Mouse (Mus musculus) ovary, postnatal 14 days (tissue): Measurements from ENCODE around the gene Trpm3.

ENCODE experiments used
- DNase-seq: peaks from one replicate; pipeline ENCODE4 v3.0.0; 2022; ENCODE audit warnings: low spot score

The Trpm3 gene

DNA sequence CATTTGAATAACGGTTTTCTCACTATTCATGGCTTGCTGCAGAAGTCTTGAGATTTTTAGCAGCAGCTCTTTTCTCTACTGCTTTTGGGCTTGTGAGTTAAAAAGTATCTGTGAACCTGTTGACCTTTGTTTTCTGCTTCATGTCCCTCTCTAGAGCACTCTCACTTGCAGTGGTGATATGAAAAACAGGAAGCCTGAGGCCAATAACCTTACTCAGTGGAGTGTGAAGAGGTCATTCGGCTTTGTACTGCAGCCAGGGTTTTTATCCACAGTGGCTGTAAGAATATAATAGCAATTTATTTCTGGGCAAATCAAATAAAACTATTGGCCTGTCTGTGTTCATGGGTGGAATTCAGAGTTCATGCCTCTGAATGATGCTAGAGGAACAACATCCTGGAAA is 503.3 kb downstream of the Trpm3 start:
- no peak for DNase-seq

DNA sequence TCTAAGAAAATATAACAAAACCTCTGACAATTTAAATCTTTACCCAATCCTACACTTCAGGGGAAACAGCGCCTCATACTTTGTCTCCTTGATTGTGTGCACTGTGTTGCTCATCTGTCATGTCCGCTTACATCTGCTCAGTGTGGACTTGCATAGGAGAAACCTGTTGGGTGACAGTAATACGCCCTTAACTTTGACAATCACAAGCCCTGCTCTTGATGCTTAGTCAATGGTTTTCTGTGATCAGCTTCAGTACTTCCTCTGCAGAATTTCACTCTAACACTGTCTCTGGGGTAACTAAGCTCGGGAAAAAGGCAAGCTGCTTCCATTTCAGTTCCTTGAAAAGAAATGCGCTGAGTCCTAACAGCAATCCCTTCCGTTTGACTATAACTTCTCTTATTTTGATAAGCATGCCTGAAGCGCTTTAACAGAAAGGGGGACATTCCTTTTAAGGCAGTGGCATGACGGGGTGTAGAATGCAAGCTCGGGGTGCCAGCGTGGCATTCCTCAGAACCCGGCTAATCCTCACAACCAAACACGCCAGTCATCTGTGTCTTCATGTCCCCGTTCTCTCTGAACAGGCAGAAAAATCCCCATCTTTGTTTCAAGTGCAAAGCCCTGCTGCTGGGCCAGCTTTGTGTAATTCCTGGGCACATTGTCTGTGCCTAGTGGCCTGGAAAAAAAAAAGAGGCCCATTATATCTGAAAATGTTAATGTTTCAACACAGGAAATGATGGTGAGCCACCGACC is 517.8 kb downstream of the Trpm3 start:
- no peak for DNase-seq

DNA sequence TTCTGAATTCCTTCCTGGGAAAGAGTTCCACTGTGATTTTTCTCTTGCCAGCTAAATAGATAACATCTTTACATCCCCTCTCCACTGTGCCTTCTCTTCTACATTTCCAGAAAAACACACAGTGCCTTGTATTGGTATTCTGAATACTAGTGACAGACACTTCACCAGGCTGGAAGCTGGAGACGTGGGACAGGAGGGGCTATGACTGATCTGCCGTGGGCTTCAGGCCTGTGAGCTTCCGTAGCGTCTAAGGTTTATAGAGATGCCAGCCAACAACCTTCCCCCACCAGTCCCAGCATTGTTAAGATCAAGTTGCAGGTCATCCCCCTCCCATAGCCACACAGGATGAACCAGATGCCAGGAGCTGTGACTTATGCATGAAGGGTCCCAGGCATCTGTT is 518.4 kb downstream of the Trpm3 start:
- DNase-seq, result no peak

DNA sequence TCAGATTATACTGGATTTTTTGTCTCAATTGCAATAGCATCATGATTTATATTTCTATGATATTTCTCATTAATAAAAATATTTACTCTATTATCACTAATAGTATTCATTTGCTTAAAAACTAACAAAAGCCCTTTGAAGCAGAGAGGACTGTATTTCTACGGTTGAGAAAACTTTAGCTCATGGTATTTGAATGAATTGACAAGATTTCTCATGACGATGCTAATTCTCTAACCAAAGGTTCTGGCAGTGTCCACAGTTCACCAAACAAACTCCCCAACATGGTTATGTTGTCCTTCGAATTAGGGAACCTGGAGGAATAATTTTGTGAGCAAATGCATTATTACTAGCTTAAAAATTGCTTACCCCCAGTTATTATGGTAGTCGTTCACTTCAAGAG is 526.6 kb downstream of the Trpm3 start:
- no peak for DNase-seq

DNA sequence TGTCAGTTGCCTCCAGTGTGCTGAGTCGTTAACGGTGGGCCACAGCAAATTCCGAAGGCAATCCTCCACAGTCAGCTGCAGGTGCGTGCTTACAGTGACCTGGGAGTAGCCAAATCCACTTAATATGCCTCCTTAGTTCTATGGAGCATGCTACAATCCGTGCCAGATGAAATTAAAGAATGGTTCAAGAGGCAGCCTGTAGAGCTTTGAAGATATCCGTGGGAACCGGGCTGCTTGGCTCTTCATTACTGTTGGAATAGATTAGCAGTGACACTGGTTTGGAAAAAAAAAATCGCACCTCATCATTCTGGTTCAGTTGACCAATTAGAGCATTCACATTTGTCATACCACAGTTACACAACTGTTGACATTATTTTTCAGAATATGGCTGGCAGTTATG is 531.4 kb downstream of the Trpm3 start:
- DNase-seq, result no peak

DNA sequence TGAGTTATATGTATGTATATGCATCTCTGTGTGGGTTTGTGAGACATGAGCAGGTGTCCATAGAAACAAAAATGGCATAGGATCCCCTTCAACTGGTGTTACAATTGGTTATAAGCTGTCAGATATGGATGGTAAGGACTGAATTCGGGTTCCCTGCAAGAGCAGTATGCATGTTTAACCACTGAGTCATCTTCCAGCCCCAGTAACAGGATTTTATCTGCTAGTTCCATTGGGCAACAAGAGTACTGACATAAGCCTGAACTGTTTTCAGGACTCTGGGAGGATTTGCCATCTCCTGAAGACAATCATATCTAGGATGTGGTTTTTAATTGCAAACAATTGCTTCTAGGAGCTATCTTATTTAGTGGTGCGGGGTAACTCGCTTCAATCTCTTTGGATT is 534.0 kb downstream of the Trpm3 start:
- DNase-seq, result no peak

DNA sequence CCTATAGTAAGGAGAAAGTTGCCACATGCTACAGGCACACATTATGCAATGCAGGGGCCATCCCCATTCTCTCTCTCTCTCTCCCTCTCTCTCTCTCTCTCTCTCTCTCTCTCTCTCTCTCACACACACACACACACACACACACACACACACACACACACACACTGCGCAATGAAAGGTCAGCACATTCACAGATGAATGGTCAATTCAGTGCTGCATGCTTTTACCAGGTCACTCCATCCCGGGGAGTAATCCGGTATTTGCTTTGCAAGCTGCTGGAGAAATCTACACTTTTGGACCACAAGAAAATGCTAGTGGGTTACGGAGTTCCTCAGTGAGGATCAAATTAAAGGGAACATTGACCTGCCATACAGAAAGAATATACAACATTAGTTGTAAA is 537.4 kb downstream of the Trpm3 start:
- DNase-seq, result no peak

DNA sequence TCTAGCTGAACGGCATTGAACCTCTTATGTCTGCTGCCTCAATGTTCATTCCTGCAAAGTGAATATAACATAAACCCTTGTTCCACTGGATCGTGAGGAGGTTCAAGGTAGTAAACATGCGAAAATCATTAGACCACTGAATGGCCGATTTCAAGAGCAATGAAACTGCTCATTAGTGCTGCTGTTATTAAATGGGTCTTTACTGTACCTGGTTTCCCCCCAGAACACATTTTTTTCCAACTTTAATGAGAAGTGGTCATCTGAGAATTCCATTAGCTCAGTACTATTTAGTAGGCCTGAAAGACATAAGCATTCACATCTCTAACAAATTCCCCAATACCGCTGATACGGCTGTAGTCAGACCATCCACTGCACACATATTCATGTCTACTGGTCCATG is 543.4 kb downstream of the Trpm3 start:
- DNase-seq, result no peak

DNA sequence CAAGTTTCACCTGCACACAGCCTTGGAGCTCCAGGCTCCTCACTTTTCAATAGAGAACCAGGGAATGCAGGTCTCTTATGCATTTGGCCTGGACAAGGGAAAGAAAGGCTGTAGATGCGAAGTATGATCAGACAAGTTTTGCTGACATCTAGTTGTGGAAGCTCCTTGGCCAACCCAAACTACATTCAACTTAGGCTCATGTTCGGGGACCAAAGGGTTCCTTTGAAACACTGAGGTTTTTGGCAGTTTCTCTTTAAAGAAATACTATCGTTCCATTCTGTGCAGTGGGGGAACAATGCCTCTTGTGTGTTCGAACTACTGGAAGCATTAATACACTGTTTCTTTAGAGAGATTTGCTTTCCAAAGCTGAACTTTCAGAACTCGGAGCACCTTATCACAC is 553.1 kb downstream of the Trpm3 start:
- DNase-seq, result no peak

DNA sequence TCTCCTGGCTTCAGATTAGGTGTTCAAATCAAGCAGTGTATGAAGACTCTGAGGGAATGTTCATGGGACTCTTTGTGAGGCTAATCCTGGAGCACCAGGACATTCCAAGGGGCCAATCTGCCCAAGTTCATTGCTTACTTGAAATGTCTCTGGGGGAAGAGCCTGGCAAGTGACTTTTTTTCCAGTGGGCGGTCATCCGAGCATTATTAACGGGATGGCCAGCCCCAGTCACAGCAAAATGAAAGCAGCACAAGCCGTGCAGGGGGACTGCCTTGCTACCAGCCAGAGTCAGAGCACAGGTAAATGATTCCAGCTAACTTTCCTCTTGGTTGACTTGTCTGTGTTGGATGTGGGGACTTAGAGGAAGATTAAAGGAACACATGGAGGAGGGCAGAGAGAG is 553.7 kb downstream of the Trpm3 start:
- DNase-seq, result no peak

DNA sequence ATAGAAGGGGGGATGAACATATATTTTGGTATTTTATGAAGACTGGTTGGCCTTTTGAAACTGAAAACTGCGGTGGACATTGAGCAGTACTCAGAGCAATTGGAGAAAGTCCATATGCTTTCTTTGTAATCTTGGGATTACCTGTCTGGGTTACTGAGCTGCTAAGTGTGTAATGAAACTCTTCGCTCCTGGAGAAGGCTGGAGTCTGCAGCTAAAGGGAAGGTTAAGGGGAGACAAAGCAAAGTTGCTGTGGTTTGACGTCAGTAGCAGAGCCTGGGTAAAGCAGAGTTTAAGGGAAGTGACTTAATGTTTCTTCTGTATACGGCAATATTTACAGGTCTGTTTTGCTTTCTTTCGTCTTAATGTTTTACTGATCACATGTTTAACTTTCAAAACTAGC is 554.1 kb downstream of the Trpm3 start:
- no peak for DNase-seq

DNA sequence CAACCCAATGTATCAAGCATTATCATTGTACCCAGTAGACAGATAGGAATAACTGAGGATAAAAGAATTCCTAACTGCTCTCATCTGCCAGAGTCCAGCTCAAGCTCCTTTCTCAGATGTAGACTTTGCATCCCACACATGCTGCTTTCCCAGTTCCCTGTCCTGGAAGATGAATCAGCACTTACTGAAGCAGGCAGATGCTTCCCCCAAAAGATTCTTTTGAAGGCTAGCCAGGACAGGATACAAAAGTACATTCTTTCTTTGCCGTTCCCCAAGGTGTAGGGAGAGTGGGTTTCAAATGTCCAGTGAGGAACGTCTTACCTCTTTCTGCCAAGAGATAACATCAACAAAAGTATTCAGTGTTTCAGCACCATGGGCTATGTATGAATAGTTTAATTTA is 556.6 kb downstream of the Trpm3 start:
- DNase-seq, result no peak

DNA sequence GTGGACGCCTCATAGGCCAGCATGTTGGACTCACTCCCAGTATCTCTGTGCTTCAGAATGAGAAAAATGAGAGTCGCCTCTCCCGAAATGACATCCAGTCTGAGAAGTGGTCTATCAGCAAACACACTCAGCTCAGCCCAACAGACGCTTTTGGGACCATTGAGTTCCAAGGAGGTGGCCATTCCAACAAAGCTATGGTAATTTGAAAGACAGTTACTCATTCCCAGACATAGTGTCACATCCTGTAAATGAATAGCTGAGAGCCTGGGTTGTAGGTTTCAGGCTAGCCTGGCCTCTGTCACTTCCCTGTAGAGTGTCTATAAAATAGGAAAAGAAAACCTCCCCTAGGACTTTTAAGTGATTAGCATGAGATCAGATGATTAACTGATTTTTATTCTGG is 559.9 kb downstream of the Trpm3 start:
- DNase-seq, result no peak

DNA sequence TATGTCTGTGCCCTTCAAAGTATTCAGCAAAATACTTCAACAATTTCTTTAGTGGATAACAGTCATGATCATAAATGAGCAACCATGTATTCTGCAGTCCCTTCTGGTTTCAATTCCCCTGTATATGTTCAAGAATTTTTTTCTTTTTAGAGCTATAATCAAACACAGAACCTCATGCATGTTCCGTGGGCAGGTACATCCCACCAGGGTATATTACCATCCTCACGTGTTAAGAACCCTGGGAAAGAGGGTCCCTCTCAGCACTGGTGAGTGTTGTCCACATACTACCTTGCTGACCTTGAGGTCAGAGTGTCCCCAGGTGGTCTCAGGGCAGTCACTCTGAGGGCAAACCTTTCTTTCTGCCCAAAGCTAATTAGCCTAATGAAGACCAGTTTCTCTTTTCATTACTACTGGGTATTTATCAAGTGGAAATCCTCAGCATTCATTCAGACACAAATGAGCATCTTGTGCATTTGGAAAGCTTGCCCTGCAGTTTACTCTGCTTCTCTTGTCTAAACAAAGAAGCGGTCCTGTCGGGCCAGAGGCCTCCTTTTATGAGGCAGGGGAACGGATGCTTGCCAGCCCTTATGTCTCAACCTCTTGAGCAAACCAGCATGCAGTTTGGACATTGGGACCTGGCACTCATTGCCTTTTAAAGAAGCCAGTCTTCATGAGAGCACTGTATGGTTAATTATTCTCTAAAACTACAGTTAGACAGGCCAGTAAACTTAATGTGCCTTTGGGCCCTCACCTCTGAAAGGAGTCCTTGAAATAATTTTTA is 562.2 kb downstream of the Trpm3 start:
- DNase-seq, result no peak

DNA sequence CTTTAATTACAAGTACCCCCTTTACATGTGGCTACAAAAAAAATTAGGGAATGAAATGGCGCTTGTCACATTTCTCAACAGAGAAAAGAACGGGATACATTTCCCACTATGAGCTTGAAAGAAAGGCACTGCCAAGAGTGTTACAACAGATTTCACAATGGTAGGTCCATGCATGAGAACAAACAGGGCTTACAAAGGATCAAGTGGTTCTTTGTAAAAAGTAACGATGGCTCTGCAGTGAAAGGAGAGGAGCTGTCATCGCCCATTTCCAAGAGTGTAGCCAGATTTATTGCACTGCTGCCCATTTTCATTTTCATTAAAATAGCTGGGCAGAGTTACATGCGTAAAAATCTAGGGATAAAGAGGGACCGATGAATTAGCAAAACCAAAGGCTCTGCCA is 565.0 kb downstream of the Trpm3 start:
- DNase-seq, result no peak

DNA sequence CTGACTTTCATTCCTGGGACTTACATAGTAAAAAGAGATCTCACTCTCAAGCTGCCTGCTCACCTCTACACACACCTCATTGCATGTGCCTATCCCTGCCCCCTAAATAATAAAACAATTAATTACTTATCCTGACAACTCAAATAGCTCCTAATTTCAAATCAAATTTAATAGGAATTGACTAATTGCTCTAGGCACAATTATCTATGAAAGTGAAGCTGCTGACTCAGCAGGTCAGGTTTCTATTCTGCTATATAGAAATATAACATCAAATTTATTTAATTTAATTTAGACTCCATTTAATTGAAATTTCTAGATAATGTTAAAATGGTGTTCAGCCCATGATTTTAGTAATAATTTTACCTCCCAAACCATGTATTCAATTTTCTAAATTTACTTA is 566.6 kb downstream of the Trpm3 start:
- no peak for DNase-seq

DNA sequence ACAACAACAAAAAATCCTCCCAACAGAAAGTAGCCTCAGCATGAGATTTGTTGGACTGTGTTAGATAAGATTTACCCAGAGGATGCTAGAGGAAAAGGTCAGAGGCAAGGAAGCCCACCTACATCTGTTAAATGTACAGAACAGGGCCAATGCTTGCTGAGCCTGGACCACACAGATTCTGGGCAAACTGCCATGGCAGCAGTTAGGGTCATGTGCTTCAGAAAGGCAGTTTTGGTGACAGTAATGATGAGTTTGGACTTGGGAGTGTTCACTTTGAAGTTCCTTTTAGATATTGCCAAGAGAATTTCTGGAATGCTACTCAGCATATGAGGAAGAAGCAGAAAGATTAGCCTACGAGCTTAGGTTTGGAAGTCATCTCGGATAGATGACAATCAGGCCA is 580.2 kb downstream of the Trpm3 start:
- no peak for DNase-seq

DNA sequence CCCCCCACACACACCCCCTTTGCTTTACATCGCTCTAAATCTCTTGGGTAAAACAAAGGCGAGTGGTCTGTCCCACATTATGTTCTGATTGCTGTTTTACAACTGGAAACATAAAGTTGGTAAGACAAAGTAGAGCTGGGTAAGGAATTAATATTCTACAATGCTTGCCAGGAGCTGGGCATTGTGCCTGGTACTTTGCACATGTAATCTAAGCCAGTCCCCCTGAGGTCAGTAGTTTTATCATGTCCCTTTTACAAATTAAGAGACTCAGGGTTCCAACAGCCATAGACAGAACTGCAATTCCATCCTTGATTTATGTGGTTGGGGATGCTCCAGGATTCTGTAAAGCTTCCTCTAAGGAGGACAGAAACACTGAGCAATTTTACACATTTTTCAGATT is 591.0 kb downstream of the Trpm3 start:
- no peak for DNase-seq

DNA sequence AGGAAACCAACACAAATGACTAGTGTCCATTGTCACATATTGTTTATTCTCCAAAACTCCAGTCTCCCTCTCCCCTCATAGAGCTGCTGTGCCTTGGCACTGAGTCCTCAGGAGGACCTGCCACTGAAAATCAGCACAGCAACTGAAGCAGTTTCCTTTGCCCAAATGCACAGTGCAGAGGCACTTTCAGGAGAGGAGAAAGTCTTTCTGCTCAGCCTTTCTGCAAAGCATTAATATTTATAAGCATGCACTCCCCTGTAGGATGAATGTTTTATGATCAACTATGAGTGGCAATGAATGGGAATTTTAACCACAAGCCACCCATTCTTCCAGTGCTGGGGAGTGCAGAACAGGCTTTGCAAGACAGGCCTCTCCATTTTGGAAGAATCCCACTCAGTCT is 592.1 kb downstream of the Trpm3 start:
- no peak for DNase-seq

DNA sequence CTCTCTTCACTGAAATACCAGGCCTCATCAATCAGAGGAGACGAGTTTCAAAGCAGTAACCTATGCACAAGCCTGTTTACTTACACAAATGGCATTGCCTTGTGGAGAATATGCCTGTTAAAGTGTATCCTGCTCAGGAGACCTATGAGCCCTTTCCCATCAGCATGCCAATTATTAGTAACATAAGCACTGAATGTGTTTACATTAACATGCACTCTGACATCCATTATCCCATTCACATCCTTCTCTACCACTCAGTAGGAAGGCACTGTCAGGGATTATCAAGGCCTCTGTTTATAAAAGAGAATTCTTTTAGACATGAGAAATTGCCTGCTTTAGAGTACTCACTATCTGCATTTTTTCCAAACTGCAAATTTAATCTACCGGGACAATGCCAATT is 598.0 kb downstream of the Trpm3 start:
- no peak for DNase-seq

DNA sequence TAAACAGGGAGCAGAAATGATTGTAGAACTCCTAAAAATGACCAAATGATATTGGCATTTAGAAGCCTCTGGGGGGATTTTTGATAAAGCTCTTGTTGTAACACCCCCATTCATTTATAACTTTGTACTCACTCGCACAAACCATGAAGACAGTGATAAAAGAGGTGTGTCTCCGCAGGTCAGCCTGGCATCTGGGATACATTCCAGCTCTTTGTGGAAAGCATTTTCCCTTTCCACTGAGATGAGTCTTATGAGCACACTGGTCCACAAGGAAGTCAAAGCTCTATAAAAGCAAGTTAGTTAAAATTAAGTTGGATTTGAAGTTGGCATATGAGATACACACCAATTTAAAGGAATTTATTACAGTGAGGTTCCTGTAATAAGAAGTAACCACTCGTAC is 600.4 kb downstream of the Trpm3 start:
- DNase-seq, result no peak

DNA sequence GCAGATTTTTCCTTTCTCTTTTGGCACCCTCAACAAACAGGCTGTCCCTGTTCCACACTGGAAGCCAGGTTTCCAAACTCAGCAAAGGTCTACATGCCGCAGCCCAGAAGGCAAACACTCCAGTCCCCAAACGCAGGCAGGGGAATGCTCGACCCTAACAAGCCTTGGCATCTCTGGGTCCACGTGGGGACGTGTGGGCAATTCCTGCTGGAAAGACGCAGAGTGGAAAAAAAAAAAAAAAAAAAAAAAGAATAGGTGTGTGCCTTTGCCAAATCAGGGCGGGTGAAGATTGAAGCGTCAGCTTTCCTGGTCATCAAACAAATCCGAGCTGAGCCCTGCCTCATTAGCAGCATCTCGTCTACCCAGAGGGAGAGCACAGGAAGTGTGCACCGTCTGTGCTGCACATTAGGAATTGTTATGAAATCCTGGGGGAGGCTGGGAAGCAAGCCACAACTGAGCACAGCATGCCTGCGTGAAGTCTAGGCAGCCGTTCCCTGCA is 614.5 kb downstream of the Trpm3 start:
- DNase-seq, result peak; percentile 13

DNA sequence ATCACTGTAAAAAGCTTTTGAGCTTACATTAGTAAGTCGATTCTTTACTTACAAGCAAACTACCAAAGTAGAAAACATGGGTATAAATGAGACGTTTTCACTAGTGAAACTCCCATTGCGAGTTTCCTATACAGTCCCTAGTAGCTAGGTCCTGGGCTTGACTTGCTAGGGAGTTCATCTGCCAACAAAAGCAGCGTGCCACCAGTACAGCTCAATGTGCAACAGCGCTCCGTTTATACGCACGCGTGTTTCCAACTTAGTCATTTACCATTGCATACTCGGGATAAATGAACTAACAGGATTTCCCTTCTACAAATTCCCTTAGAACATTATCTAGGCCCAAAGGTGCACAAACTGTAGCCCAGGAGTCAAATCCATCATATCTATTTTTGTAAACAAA is 615.2 kb downstream of the Trpm3 start:
- DNase-seq, result no peak

DNA sequence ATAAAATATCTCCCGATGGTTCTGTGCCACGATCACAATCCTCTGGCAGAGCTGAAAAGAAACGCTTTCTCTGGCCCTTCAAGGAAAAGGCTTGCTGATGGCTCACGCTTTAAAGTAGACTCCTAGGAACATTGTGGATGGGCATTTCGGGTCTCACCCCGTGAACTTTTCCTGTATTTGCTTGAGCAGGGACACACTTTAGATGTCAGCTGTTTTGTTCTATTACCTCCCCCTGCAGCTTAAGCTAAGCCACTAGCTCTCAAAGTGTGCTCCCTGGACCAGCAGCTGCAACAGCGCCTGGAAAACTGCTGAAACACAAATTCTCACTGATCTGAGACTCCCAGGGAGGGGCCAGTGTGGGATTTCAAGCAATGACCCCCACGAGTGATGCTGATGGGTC is 615.7 kb downstream of the Trpm3 start:
- DNase-seq, result no peak
